Mouse (Mus musculus): Measurements from ENCODE around the gene Cdc42ep1.
A peak's percentile ranks its signal among the peaks of the same experiment; 100 is the strongest.

GRCm38 (mm10) chr15:78836086-78836621 lies 6.3 kb upstream of the Cdc42ep1 start:
- TF ChIP-seq CTCF (IDR thresholded peaks at IDR 0.05; ENCODE audit: low read depth), result no peak
- TF ChIP-seq EP300 (IDR thresholded peaks at IDR 0.05; ENCODE audit: low read depth), result peak; percentile 92; the same call in 1 of the 2 replicates
